Mouse (Mus musculus) spleen, embryonic (tissue): ENCODE results near the gene Chst11.

Source experiments
- CTCF ChIA-PET: fragments of 350-600 bp; sonication (Branson Sonifier 250); formaldehyde crosslinking; loops from one replicate; lab custom pipeline; 2022; lab: Charles Lee

The Chst11 gene

DNA sequence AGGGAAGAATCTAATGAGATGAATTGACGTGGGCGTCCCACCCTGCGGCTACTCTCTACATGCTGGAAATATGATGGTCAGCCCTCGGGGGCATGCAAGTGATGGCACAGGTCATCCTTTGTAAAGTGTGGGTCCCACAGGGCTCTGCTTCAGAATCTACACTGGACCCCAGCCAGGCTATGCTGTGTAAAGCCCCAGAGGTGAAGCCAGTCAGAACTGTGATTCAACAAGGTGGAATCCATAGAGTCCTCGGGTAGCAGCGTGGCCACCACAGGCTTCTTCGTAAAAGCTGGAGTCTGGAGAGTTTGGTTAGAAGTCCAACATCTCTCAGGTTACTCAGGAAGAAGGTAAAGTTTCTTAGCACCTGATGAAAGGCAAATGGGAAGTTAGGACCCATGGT is 154.0 kb downstream of the Chst11 start:
- CTCF ChIA-PET = interaction anchor here (0.5 to 0.9 kb wide), 2 partner anchors 41 to 58 kb away, joined by 3 read pairs; no protein-coding TSS in a partner anchor

- CTCF ChIA-PET = interaction anchor here (0.9 kb wide), 1 partner anchor 57 kb away, joined by 3 read pairs; no protein-coding TSS in a partner anchor
Observed at GRCm38 (mm10) chr10:83140258-83140936, 155.1 kb downstream of the Chst11 start.

GRCm38 (mm10) chr10:83141434-83141833 is 156.1 kb downstream of the Chst11 start:
- CTCF ChIA-PET = no interaction called here

GRCm38 (mm10) chr10:83143049-83143448 is 157.8 kb downstream of the Chst11 start:
- CTCF ChIA-PET = no interaction called here

DNA sequence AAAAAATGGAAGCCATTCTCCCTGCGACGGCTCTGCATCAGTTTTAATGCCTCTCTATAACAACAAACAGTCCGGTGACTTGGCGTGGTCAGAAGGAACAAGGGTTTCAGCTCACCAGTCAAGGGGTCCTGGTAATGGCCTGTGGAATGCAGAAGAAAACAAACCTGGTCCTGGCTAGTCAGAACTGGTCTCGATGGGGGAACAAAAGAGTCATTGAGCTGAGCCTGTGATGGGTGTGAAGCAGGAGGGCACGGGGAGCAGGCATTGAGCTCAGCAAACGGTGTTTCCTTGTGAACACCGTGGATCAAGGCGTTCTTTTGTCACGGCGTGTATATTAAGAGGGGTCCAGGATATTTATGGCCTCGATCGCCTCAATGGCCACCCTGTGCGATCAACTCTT is 160.5 kb downstream of the Chst11 start:
- CTCF ChIA-PET = no interaction called here

GRCm38 (mm10) chr10:83149342-83150178 is 164.3 kb downstream of the Chst11 start:
- CTCF ChIA-PET = interaction anchor here (0.6 kb wide), 1 partner anchor 31 kb away, joined by 6 read pairs; no protein-coding TSS in a partner anchor

GRCm38 (mm10) chr10:83150587-83150986 is 165.3 kb downstream of the Chst11 start:
- CTCF ChIA-PET = no interaction called here

GRCm38 (mm10) chr10:83151362-83151761 is 166.1 kb downstream of the Chst11 start:
- CTCF ChIA-PET = no interaction called here

GRCm38 (mm10) chr10:83151896-83152685 is 166.8 kb downstream of the Chst11 start:
- CTCF ChIA-PET = no interaction called here

GRCm38 (mm10) chr10:83152723-83153122 is 167.4 kb downstream of the Chst11 start:
- CTCF ChIA-PET = no interaction called here

DNA sequence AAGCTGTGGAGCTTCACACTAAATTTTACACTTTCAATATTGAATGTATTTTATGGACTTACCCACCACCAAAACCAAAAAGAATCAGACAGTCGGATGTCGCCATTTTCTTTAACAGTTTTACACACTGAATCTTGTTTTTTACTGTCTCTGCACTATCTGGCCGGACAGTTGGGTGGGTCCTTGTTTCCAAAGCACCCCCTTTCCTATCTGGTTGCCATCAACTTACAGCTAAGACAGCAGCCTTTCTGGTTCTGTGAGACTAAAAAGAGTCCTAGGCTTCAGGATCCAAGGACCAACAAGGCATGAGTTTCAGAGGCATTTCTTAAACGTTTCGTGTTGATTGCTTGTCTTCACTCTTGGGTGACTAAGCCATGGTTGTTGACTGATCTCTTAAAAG is 168.1 kb downstream of the Chst11 start:
- CTCF ChIA-PET = no interaction called here

DNA sequence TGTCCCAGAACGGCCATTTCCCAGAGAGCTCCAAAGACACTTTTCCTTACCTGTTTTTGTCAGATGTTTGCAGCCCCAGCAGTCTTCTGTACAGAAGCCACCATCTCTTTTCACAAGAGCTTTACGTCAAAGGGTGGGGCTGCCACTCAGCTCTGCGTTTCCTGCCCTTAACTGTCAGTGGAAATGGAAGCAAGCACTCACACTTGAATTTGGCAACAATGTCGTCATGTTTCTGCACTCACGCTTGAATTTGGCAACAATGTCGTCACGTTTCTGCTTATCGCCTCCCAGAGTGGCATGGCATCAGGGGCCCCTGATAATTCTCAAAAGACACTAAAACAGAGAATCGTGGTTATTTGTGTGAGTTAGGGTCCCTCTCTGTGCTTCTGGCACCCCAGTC is 168.6 kb downstream of the Chst11 start:
- CTCF ChIA-PET = no interaction called here

DNA sequence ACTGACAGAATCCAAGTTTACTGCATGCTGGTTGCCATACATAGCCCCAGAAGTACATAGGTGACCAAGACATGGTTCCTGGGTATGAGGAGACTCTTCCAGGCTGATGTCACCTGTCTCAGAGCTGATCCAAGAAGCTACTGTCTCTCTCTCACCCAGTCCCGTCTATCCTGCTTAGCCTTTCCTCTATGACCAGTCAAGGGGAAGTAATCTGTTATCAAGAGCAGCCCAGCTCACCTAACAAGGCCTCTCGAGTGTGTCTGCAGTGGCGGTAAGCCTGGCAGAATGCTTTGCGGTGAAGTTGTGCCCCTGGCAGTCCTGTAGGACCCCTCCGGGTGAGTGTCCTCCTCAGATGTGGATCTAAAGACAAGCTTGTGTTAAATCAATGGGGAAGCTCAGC is 172.0 kb downstream of the Chst11 start:
- CTCF ChIA-PET = no interaction called here

DNA sequence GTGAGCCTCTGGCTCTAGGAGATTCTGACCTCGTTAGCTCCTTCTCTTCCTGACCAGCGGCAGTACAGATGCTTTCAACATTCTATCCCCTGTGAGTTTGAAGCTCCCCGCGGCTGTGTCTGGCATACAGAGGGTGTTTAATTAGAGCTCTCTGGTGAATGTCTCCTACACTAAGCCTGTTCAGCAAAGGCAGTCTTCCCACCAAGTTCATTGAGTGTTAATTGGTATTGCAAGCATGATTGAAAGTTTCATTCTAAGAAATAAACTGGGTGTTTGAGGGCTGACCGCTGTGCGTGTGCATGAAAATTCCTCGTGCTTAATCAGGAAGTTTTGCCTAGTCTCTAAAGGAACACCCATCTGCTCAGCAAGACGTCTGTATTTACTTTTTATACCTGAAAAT is 173.0 kb downstream of the Chst11 start:
- CTCF ChIA-PET = interaction anchor here (0.6 kb wide), 1 partner anchor 253 kb away, joined by 3 read pairs; no protein-coding TSS in a partner anchor

GRCm38 (mm10) chr10:83159229-83159628 is 173.9 kb downstream of the Chst11 start:
- CTCF ChIA-PET = no interaction called here

- CTCF ChIA-PET = no interaction called here
Observed at GRCm38 (mm10) chr10:83161656-83162365, 176.5 kb downstream of the Chst11 start.

DNA sequence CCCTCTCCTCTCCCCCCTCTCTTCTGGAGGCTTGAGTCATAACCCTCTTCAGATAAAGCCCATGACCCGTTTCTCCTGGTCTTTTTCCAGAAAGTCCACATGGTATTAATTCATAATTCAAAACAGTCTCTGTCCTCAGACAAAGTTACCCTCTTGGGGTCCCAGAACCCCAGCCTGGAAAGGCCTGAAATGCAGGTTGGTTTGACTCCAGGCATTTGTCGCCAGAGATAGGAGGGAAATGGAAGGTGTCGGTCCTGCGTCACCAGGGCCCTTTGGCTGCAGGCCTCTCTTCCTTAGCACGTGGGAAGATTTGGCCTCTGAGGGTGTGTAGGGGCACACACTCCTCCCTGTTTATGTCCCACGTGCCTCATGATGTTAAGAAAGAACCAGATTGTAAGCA is 178.6 kb downstream of the Chst11 start:
- CTCF ChIA-PET = interaction anchor here (0.8 kb wide), 1 partner anchor 79 kb away, joined by 12 read pairs; no protein-coding TSS in a partner anchor

DNA sequence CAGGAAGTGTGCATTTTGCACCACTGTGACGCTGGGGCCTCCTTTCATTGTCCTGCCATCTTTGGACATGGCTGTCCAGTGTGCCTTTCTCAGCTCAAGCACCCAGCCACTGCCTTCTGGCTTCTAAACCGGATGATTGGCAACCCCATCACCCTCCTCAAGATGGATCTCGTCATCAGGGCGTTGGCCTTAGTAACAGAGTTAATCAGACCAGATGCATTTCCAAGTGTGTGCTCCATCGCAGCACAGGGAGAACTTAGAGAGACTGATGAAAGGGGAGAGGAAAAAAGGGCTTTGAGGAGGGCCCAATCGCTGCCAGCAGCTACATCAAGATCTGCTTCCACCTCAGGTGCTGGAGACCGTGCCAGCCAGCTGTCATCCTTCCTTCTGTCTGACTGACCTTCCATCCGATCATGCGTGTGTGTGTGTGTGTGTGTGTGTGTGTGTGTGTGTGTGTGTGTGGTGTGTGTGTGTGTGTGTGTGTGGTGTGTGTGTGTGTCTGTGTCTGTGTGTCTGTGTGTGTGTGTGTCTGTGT is 179.7 kb downstream of the Chst11 start:
- CTCF ChIA-PET = no interaction called here

DNA sequence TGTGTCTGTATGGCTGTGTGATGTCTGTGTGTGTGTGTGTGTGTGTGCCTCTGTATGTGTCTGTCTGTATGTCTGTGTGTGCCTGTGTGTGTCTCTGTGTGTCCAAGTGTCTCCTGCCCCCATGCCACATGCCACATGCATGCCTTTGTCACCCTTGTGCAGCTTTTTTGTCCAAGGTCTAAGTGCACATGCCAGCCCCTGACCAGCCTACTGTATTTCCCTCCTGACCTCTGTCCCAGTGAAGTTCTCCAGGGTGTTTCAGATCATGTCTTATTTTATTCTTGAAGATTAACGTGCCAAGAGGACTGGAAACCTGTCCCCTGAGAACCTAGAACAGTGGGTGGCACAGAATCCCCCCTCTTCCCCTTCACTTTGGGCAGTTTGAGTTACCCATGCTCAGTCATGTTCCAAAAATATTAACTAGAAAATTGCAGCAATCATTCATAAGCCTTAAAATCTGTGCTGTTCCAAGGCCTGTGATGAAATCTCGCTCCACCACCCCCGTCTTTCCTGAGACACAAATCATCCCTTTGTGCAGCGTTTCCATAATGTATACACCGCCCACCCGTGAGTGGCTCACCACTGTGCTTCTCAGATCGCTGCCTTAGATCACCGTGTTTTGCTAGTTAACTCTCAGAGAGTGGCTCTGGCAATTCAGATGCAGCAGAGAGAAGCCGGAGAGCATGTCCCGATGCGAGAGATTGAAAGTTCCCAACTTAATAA is 180.4 kb downstream of the Chst11 start:
- CTCF ChIA-PET = no interaction called here

DNA sequence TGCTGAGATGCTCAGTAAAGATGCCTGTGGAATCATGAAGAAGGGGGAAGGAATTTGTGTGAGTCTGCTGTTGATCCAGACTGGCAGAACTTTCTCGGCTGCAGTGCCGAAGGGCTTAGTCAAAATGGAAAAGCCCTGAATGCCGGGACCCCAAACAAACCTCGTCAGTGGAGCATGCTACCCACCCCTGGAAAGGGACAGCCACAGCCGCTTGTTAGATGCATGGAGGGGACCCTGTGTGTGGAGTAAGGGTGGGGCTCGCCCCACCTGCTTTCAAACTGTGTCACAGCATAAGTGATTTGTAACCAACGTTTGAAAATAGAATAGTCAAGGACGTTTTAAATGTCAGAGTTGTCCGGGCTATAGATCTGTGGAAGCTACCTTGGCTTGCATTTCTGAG is 181.0 kb downstream of the Chst11 start:
- CTCF ChIA-PET = no interaction called here
